Mouse (Mus musculus) small intestine, adult 2 months (tissue): Measurements from ENCODE around the gene Uaca.

Source experiments
- CTCF ChIP-seq: fragments of 200-500 bp; IDR thresholded peaks from 2 replicates; pipeline ENCODE4 v1.5.1; 2012; ENCODE audit warnings: low read depth, mild to moderate bottlenecking, control low read depth, inconsistent platforms, low read length, moderate library complexity, mixed read lengths; ENCODE audit not compliant: insufficient replicate concordance, insufficient read length; ENCODE audit errors: extremely low read depth
- POLR2A ChIP-seq: fragments of 200-500 bp; IDR thresholded peaks from 2 replicates; pipeline ENCODE4 v1.6.1; 2012; ENCODE audit warnings: low read depth, mild to moderate bottlenecking, control low read depth, inconsistent platforms, low read length, moderate library complexity

- TF ChIP-seq CTCF: no peak
- TF ChIP-seq POLR2A: no peak
These were observed 132.0 kb downstream of the Uaca start for GRCm38 (mm10) chr9:60926301-60926700.
